Comparison of ENCODE assay signal across 14 mouse cellular contexts in genomic region chr2:16607792-16608586, GRCm38 (mm10).
DNase-seq lines count a peak whose midpoint lies in the region; ATAC-seq lines count a peak whose summit lies in the region.
"Had no signal": no experiment of that assay in that cellular context is flagged by ENCODE, and none has a peak within 500 bp of the region (broad histone marks: within the 10 kb centered on the region; RNA-seq: fewer than 3 reads in every experiment).

No protein-coding gene starts in this region.

- peaks cover 15% of the 10 kb centered on the region for H3K4me1 ChIP-seq in limb, embryonic 13.5 days
- H3K4me1 ChIP-seq in limb, embryonic 10.5 days, result no peaks in the 10 kb centered on the region; the same call in 1 of the 2 replicates
- peaks cover 12% of the 10 kb centered on the region; the same call in 1 of the 2 replicates for H3K4me1 ChIP-seq in embryonic facial prominence, embryonic 12.5 days
- no peaks in the 10 kb centered on the region for H3K4me1 ChIP-seq in hindbrain, embryonic 16.5 days (ENCODE audit: control insufficient read depth, insufficient read depth, low read depth, low read length)
- H3K4me1 ChIP-seq: forebrain, embryonic 10.5 days; intestine, embryonic 15.5 days had no signal

- H3K27me3 ChIP-seq in limb, embryonic 13.5 days, result no peaks in the 10 kb centered on the region
- no peaks in the 10 kb centered on the region for H3K27me3 ChIP-seq in limb, embryonic 10.5 days (ENCODE audit: low read depth, poor library complexity, severe bottlenecking)
- no peaks in the 10 kb centered on the region for H3K27me3 ChIP-seq in embryonic facial prominence, embryonic 12.5 days
- no peaks in the 10 kb centered on the region for H3K27me3 ChIP-seq in hindbrain, embryonic 16.5 days (replicated peaks; ENCODE audit: control insufficient read depth, insufficient read depth, low read length)
- H3K27me3 ChIP-seq: heart, embryonic 12.5 days; intestine, embryonic 15.5 days had no signal

- 0 out of 2 replicates have a peak, but pooled peaks have one; percentile 48 for ATAC-seq in limb, embryonic 13.5 days (ENCODE audit: low FRiP score, low read depth)
- ATAC-seq in embryonic facial prominence, embryonic 12.5 days (ENCODE audit: insufficient number of reproducible peaks, insufficient read depth, low FRiP score, low TSS enrichment), result no peak
- no peak for ATAC-seq in hindbrain, embryonic 16.5 days
- ATAC-seq: intestine, embryonic 15.5 days had no signal

- H3K9ac ChIP-seq in limb, embryonic 13.5 days, result no peak overlapping the region
- H3K9ac ChIP-seq in embryonic facial prominence, embryonic 12.5 days, result no peak overlapping the region
- no peak overlapping the region for H3K9ac ChIP-seq in hindbrain, embryonic 16.5 days (ENCODE audit: low read depth, low read length)
- H3K9ac ChIP-seq: heart, embryonic 12.5 days; intestine, embryonic 15.5 days had no signal

- H3K4me2 ChIP-seq in limb, embryonic 13.5 days (replicated peaks), result peak overlapping the region; percentile 3; the same call in 1 of the 2 replicates
- H3K4me2 ChIP-seq in embryonic facial prominence, embryonic 12.5 days (replicated peaks), result no peak overlapping the region
- no peak overlapping the region for H3K4me2 ChIP-seq in hindbrain, embryonic 16.5 days (ENCODE audit: low read length)
- H3K4me2 ChIP-seq: heart, embryonic 12.5 days; intestine, embryonic 15.5 days had no signal

- no peaks in the 10 kb centered on the region for H3K36me3 ChIP-seq in limb, embryonic 13.5 days
- no peaks in the 10 kb centered on the region for H3K36me3 ChIP-seq in limb, embryonic 10.5 days
- H3K36me3 ChIP-seq in embryonic facial prominence, embryonic 12.5 days, result no peaks in the 10 kb centered on the region
- no peaks in the 10 kb centered on the region for H3K36me3 ChIP-seq in hindbrain, embryonic 16.5 days (ENCODE audit: control insufficient read depth, insufficient read depth, low read length)
- H3K36me3 ChIP-seq: forebrain, embryonic 10.5 days; heart, embryonic 12.5 days; intestine, embryonic 15.5 days had no signal

- H3K9me3 ChIP-seq in limb, embryonic 13.5 days, result 0 out of 2 replicates have a peak, but pooled peaks cover 4% of the 10 kb centered on the region
- H3K9me3 ChIP-seq in limb, embryonic 10.5 days (replicated peaks), result no peaks in the 10 kb centered on the region
- H3K9me3 ChIP-seq in embryonic facial prominence, embryonic 12.5 days, result no peaks in the 10 kb centered on the region
- no peaks in the 10 kb centered on the region for H3K9me3 ChIP-seq in hindbrain, embryonic 16.5 days (ENCODE audit: control insufficient read depth, low read length)
- H3K9me3 ChIP-seq: forebrain, embryonic 10.5 days; heart, embryonic 12.5 days; intestine, embryonic 15.5 days had no signal

- H3K4me3 ChIP-seq in limb, embryonic 13.5 days, result no peak overlapping the region
- H3K4me3 ChIP-seq in limb, embryonic 10.5 days, result no peak overlapping the region
- H3K4me3 ChIP-seq in embryonic facial prominence, embryonic 12.5 days, result no peak overlapping the region
- no peak overlapping the region for H3K4me3 ChIP-seq in hindbrain, embryonic 16.5 days (ENCODE audit: low read length)
- H3K4me3 ChIP-seq: forebrain, embryonic 10.5 days; heart, embryonic 12.5 days; intestine, embryonic 15.5 days had no signal

- DNase-seq in limb, embryonic 10.5 days (ENCODE audit: low spot score), result no peak
- peak; percentile 78 for DNase-seq in kidney, adult 9 months
- peak; percentile 31 for DNase-seq in lung, postnatal 25 days (ENCODE audit: low spot score)
- no peak for DNase-seq in cerebellum, adult 18-20 months
- DNase-seq: adrenal gland, adult 2 months; cerebellum, adult 11 months; midbrain, embryonic 14.5 days; thymus, postnatal 36 days had no signal

- 54% methylated on average over 3 of the region's 3 CpGs for WGBS in limb, embryonic 13.5 days
- WGBS in limb, embryonic 10.5 days, result 71% methylated on average over 3 of the region's 3 CpGs
- 44% methylated on average over 3 of the region's 3 CpGs for WGBS in embryonic facial prominence, embryonic 12.5 days
- WGBS in hindbrain, embryonic 16.5 days, result 58% methylated on average over 3 of the region's 3 CpGs

- H3K27ac ChIP-seq in limb, embryonic 13.5 days, result no peak overlapping the region
- no peak overlapping the region for H3K27ac ChIP-seq in limb, embryonic 10.5 days
- 0 out of 2 replicates have a peak overlapping the region, but pooled peaks have one; percentile 54 for H3K27ac ChIP-seq in embryonic facial prominence, embryonic 12.5 days
- H3K27ac ChIP-seq in hindbrain, embryonic 16.5 days (ENCODE audit: low read depth, low read length), result no peak overlapping the region
- H3K27ac ChIP-seq: forebrain, embryonic 10.5 days; intestine, embryonic 15.5 days had no signal

Comparison
In these comparisons a context has a peak if more than half of its experiments do, and no peak if none do; other contexts are left out.
1. DNase-seq: peak in kidney, adult 9 months (single experiment) and lung, postnatal 25 days (single experiment); none in limb, embryonic 10.5 days (single experiment) and cerebellum, adult 18-20 months (0 of 2).